Mouse (Mus musculus): ENCODE data around the gene Prkd2. TPM values are rescaled to one million over a fixed set of nuclear protein-coding genes. Genes with fewer than 3 reads are reported as not detected.

The Prkd2 gene
- 10 to 100 TPM in 1 of 2 experiments, 1 to 10 TPM in 1; 6.3 to 12.0 TPM for total RNA-seq (2021)
- long read RNA-seq, experiment 1, partial matches to known transcripts = 0 of 3 reads
- long read RNA-seq, experiment 1, other reads (novel, unspliced or antisense) = 1 of 3 reads
- long read RNA-seq, experiment 2, partial matches to known transcripts = 0 of 6 reads
- long read RNA-seq, experiment 2, other reads (novel, unspliced or antisense) = 1 of 6 reads

DNA sequence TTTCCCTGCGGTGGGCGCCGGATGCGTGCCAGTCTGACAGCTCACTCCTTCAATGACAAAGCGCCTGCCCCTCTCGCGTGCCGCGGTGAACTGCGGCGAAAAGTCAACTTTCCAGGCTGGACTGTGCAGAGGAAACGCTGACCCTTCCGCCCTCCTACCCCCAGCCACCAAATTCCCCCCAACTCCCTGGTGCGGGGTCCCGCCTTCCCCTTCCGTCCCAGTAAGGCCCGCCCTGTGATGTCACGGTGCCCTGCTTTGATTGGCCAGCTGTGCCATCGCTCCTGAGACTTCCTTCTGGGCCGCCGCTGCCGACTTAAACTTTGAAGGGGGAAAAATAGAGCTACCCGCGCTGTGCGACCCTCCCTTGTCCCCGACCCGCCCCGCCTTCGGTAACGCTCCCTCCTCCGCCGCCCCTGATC lies at the start of gene Prkd2:
Prkd2 (plus strand) TSS at position 258 of the 419 bp plus-strand sequence.
- no peak for TF ChIP-seq CTCF (IDR thresholded peaks at IDR 0.05)
- Histone ChIP-seq H3K27ac (peak within 1 kb of the TSS; percentile 83), H3K4me3 (peak within 1 kb of the TSS; percentile 49)
- intact Hi-C loops (cut with DNase I) = no loop called here
- peak; percentile 84 to 87 for DNase-seq (ENCODE audit: extremely low spot score in 1 of 2, low spot score in 2 of 2)

DNA sequence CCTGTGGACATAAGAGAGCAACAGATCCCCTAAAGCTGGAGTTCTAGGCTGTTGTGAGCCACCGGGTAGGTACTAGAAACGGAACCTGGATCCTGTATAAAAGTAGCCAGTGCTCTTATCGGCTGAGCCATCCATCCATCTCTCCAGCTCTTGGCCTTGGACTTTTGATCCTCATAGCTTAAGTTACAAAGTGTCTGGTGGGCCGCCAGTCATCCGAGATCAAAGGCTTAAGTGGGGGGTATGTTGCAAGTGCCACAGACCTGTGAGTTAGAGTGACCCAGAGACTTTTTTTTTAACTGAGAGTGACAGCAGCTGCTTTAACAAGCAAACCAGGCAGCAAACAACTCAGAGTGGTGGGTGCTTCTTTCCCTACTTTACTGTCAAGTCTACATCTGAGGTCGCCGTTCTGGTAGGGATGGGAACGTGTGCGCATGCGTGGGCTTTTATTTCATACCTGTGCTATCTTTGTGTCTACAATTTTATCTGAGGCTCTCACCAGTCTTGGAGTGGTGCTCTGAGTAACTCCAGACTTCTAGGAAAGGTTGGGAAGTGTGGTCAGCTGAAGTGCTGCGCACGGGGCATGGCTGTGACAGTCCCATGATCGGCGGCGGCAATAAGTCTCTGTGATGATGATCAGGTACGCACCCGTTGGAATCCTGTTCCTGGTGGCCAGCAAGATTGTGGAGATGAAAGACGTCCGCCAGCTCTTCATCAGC lies 49.5 kb upstream of the Prkd2 start:
- Histone ChIP-seq H3K27ac (no peak overlapping the region), H3K4me3 (no peak overlapping the region)
- DNase-seq (ENCODE audit: extremely low spot score in 1 of 2, low spot score in 2 of 2) = no peak
- TF ChIP-seq CTCF (IDR thresholded peaks at IDR 0.05) = no peak
- intact Hi-C loops (cut with DNase I) = no loop called here

DNA sequence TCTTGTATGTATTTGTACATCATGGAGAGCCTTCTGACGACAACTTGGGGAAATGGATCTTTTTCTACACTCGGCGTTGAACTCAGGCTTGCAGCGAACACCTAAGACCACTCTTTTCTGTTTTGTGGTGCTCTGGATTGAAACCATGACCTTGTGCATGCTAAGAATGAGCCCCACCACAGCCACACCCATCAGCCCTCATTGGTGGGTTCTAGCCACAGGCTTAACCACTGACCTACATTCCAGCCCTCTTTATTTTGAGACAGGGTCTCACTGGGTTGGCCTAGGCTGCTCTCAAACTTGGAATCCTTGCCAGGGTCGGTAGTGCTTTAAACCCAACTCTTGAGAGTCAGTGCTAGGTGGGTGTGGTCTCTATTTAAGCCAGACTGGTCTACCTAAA lies 47.8 kb upstream of the Prkd2 start:
- Histone ChIP-seq H3K4me3 (no peak overlapping the region), H3K27ac (no peak overlapping the region)
- no peak for DNase-seq (ENCODE audit: extremely low spot score in 1 of 2, low spot score in 2 of 2)
- TF ChIP-seq CTCF (IDR thresholded peaks at IDR 0.05) = no peak
- intact Hi-C loops (cut with DNase I) = no loop called here

DNA sequence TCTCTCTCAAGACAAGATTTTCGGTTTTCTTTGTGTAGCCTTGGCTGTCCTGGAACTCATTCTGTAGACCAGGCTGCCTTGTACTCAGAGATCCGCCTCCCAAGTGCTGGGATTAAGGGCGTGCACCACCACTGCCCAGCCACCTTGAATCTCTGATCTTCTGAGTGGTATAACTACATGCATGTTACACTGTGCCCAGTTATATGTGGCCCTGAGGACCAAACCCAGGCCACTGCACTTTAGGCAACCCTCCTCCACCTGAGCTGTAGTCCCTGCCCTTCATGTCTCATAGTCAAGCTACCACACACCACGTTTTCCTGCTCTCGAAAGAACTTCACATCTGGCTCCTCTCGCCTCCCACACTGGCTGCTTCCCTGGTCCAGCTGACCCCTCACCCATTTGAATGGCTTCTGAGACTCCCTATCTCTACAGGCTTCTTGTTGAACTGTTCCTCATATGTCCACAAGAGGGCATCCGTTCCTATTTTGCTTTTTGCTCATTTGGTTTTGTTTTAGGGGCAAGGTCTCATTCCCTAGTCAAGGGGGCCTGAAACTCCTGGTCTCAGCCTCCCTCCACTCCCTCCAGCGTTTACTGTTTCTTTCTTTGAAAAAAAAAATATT lies 38.2 kb upstream of the Prkd2 start:
- Histone ChIP-seq H3K27ac (no peak overlapping the region), H3K4me3 (no peak overlapping the region)
- no peak for DNase-seq (ENCODE audit: extremely low spot score in 1 of 2, low spot score in 2 of 2)
- intact Hi-C loops (cut with DNase I) = no loop called here
- TF ChIP-seq CTCF (IDR thresholded peaks at IDR 0.05) = peak; percentile 74

DNA sequence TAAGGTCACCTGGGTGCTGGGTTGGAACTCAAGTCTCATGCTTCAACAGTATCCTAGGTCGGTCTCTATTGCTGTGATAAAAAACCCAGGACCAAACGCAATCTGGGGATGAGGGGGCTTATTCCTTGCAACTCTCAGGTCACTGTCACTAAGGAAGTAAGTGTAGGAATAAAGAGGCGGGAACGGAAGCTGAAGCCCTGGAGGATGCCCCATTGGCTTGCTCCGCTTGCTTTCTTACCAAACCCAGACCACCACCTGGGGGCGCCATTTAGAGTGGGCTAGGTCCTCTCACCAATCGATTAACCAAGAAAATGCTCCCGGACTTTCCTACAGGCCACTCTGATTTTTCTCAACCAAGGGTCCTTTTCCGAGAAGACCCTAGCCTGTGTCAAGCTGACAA lies 34.8 kb upstream of the Prkd2 start:
- no peak for DNase-seq (ENCODE audit: extremely low spot score in 1 of 2, low spot score in 2 of 2)
- TF ChIP-seq CTCF (IDR thresholded peaks at IDR 0.05) = peak; percentile 36
- no peak overlapping the region for H3K4me3 ChIP-seq
- no peak overlapping the region for H3K27ac ChIP-seq
- intact Hi-C loops (cut with DNase I) = loop anchor here (2.0 kb wide), 3 partner anchors 41 to 179 kb away; no protein-coding TSS in a partner anchor

DNA sequence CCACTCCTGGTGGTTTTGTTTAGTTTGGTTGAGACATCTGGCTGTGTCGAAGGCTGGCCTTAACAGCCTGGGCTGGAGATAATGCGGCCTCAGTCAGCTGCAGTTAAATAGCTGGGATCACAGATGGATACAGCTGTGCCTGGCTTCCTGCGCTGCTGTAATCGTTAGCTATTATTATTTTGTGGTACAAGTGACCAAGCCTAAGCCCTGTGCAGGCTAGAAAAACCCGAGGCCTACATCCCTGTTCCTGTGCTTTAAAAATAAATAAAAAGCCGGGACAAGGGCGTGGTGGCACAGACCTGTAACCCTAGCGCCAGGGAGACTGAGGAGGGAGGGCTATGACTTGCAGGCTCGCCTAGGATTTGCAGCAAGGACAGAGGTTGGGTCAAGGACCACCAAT lies 34.1 kb upstream of the Prkd2 start:
- DNase-seq (ENCODE audit: extremely low spot score in 1 of 2, low spot score in 2 of 2) = no peak
- Histone ChIP-seq H3K4me3 (no peak overlapping the region), H3K27ac (no peak overlapping the region)
- intact Hi-C loops (cut with DNase I) = loop anchor here (2.0 kb wide), 3 partner anchors 40 to 180 kb away; no protein-coding TSS in a partner anchor
- no peak for TF ChIP-seq CTCF (IDR thresholded peaks at IDR 0.05)

DNA sequence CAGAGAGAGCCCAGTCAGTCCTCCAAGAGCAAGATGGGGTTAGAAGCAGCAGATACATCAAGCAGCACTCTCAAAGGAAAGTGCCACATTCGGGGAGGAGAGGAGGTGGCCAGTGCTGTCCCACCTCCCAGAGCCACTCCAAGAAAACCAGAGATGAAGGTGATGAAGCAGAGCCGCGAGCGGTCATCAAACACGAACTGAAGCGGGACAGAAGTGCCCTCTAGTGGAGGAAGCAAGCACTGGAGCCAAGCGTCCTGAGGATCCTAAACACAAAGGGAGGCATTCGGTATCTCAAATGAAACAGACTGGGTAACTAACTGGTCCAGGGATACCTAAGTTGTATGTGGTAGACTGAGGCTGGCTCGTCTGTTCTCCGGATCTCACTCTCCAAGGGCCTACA lies 33.0 kb upstream of the Prkd2 start:
- peak; percentile 94 for TF ChIP-seq CTCF (IDR thresholded peaks at IDR 0.05)
- H3K27ac ChIP-seq = no peak overlapping the region
- DNase-seq (ENCODE audit: extremely low spot score in 1 of 2, low spot score in 2 of 2) = peak; percentile 72 to 78
- H3K4me3 ChIP-seq = no peak overlapping the region
- intact Hi-C loops (cut with DNase I) = loop anchor here (2.0 kb wide), 3 partner anchors 39 to 181 kb away; no protein-coding TSS in a partner anchor

DNA sequence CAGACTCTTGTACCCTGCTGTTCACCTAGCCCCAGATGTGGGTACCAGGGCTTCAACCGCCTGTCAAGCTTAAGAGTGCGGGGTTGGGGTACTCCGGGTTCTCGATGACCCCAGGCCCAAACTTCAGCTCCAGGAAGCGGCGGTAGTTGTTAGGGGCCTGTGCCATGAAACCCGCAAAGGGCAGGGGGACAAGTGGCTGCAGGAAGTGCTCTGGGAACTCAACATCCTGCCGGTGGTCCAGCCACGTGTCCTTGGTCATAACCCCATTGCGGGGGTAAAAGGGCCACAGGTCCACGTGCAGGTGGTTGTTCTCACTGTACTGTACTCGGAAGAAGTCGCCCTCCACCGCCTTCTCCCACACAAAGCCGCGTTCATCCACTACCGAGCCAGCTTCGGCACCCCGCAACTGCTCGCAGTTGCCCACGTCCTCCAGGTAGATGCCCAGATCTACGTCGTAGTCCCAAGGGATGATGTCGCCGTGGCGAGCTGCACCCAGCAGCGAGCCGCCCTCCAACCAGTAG lies 32.2 kb upstream of the Prkd2 start:
- peak overlapping the region; percentile 97 for H3K27ac ChIP-seq
- intact Hi-C loops (cut with DNase I) = no loop called here

DNA sequence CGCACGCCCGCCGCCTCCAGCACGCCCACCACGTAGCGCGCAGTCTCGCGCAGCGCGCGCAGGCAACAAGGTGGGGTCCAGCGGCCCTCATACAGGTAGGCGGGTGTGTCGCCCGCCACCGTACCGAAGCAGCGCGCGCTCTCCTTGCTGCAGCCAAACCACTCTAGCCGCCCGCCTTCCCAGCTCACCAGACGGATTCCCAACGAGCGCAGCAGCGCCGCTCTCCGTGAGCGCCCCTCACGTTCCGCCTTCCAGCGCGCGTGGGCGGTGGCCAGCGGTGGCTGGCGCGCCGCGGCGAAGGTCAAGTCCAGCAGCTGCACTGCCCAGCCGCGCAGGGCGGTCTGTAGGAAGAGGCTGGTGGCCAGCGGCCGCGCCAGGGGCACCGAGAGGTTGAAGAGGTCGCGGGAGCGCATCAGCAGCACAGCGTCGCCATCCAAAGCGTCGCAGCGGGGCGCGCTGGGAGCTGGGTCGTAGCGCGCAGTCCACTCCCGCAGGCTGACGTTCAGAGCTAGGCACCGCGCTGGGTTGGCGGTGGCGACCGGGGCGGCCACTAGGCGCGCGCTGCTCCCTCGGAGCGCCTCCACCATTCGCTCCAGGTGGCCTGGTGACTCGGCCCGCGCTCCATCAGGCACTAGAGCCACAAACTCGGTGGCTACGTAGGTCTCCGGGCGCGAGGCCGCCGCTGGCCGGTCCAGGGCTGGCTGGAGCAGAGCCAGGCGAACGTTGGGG lies 31.6 kb upstream of the Prkd2 start:
- peak; percentile 41 for TF ChIP-seq CTCF (IDR thresholded peaks at IDR 0.05)
- intact Hi-C loops (cut with DNase I) = no loop called here
- peak; percentile 64 to 69 for DNase-seq (ENCODE audit: extremely low spot score in 1 of 2, low spot score in 2 of 2)

More for the DNA sequence above, 32.2 kb upstream of the Prkd2 start:
- DNase-seq (ENCODE audit: extremely low spot score in 1 of 2, low spot score in 2 of 2) = no peak
- TF ChIP-seq CTCF (IDR thresholded peaks at IDR 0.05) = no peak
- H3K4me3 ChIP-seq = peak overlapping the region; percentile 59

DNA sequence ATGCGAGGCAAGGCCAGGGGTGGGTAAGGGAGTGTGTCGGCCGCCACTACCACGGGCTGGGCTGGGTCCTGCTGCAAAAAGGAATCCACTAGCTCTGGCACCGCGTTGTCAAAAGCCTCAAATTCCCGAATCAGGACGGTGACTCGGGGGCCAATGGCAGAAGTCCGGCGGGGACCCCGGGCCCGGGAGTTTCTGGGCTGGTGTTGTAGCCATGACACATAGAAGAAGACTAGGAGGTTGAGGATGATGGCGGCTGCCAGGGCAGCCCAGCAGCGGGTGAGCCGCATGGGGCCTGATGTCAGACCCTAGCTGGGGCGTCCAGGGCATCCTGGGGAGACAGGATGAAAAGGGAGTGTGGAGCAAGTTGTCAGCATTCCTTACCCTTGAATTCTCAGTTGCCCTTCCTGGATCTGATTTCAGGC lies 31.0 kb upstream of the Prkd2 start:
- no peak for DNase-seq (ENCODE audit: extremely low spot score in 1 of 2, low spot score in 2 of 2)
- intact Hi-C loops (cut with DNase I) = no loop called here
- Histone ChIP-seq H3K4me3 (peak overlapping the region; percentile 59), H3K27ac (peak overlapping the region; percentile 97)
- TF ChIP-seq CTCF (IDR thresholded peaks at IDR 0.05) = no peak

More for the DNA sequence above, 31.6 kb upstream of the Prkd2 start:
- H3K4me3 ChIP-seq = peak overlapping the region; percentile 59
- peak overlapping the region; percentile 97 for H3K27ac ChIP-seq

DNA sequence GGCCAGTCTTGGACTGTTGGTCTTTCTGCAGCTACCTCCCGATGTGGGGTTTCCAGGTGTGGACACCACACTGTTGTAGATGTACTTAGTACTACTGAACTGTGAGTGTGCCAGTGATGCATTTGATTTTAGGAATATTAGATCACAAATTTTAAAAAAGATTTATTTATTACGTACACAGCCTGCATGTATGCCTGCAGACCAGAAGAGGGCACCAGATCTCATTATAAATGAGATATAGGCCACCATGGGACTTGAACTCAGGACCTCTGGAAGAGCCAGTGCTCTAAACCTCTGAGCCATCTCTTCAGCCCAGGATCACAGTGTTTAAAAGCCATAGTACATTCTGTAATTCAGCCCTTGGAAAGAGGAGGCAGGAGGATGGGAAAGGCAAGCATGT lies 30.2 kb upstream of the Prkd2 start:
- TF ChIP-seq CTCF (IDR thresholded peaks at IDR 0.05) = peak; percentile 65
- intact Hi-C loops (cut with DNase I) = no loop called here
- no peak overlapping the region for H3K4me3 ChIP-seq
- H3K27ac ChIP-seq = peak overlapping the region; percentile 97; the same call in 1 of the 2 replicates
- no peak for DNase-seq (ENCODE audit: extremely low spot score in 1 of 2, low spot score in 2 of 2)

Data from left cerebral cortex, adult 2 months (tissue).